Mouse (Mus musculus): ENCODE measurements around the gene 3110082J24Rik. TPM values are rescaled to one million over a fixed set of nuclear protein-coding genes. Genes with fewer than 3 reads are reported as not detected.
"Not testable (repeated sequence)": the region's sequence is repeated elsewhere in the genome, so short reads cannot be mapped to it uniquely, and the experiment has no call there.

The 3110082J24Rik gene
- total RNA-seq, 2 experiments from 2014 or later, result 2.0 TPM

GRCm38 (mm10) chr5:30095731-30096130, 10.2 kb downstream of the 3110082J24Rik start:
- intact Hi-C loops (cut with DNase I), result no loop called here
- no peak for DNase-seq (ENCODE audit: low spot score in 2 of 2)

GRCm38 (mm10) chr5:30094399-30094798, 11.5 kb downstream of the 3110082J24Rik start:
- intact Hi-C loops (cut with DNase I), result no loop called here
- no peak for DNase-seq (ENCODE audit: low spot score in 2 of 2)

- intact Hi-C loops (cut with DNase I), result no loop called here
- no peak for DNase-seq (ENCODE audit: low spot score in 2 of 2)
These were observed 13.2 kb downstream of the 3110082J24Rik start for GRCm38 (mm10) chr5:30092701-30093100.

- DNase-seq (ENCODE audit: low spot score in 2 of 2), result peak; percentile 65 to 72
- intact Hi-C loops (cut with DNase I), result no loop called here
These were observed 32.8 kb downstream of the 3110082J24Rik start, which contains the start of gene Tyms for GRCm38 (mm10) chr5:30072825-30073821. Gene Tyms, minus strand, starts transcription at chr5:30073617.

- intact Hi-C loops (cut with DNase I), result no loop called here
- DNase-seq (ENCODE audit: low spot score in 2 of 2), result no peak
These were observed 33.5 kb downstream of the 3110082J24Rik start for GRCm38 (mm10) chr5:30072377-30072776.

GRCm38 (mm10) chr5:30071677-30072076, 34.2 kb downstream of the 3110082J24Rik start:
- no peak for DNase-seq (ENCODE audit: low spot score in 2 of 2)
- intact Hi-C loops (cut with DNase I), result no loop called here

- DNase-seq (ENCODE audit: low spot score in 2 of 2), result no peak
- intact Hi-C loops (cut with DNase I), result no loop called here
These were observed 38.2 kb downstream of the 3110082J24Rik start for GRCm38 (mm10) chr5:30067726-30068125.

GRCm38 (mm10) chr5:30059607-30060006, 46.3 kb downstream of the 3110082J24Rik start:
- DNase-seq (ENCODE audit: low spot score in 2 of 2); intact Hi-C loops (cut with DNase I): not testable (repeated sequence)

GRCm38 (mm10) chr5:30058216-30058731, 47.6 kb downstream of the 3110082J24Rik start:
- intact Hi-C loops (cut with DNase I), result no loop called here
- no peak for DNase-seq (ENCODE audit: low spot score in 2 of 2)

Other genes starting within 250 kb of the 3110082J24Rik start
- not detected for gene Il6, start 93.0 kb downstream of the 3110082J24Rik start, total RNA-seq (2021)
- 1 to 10 TPM; 3.5 to 5.3 TPM for gene Tyms, start 32.5 kb downstream of the 3110082J24Rik start, total RNA-seq (2021)
- 10 to 100 TPM; 10.1 to 13.1 TPM for gene Garem2, start 925 bp downstream of the 3110082J24Rik start, total RNA-seq (2021)
- gene Hadha, start 49.1 kb upstream of the 3110082J24Rik start, total RNA-seq (2021), result 10 to 100 TPM; 61.0 to 71.5 TPM
- 10 to 100 TPM; 86.9 to 91.2 TPM for gene Hadhb, start 49.2 kb upstream of the 3110082J24Rik start, total RNA-seq (2021)
- not detected for gene Adgrf3, start 99.6 kb upstream of the 3110082J24Rik start, total RNA-seq (2021)
- gene Selenoi, start 126.5 kb upstream of the 3110082J24Rik start, total RNA-seq (2021), result 10 to 100 TPM; 50.4 to 51.4 TPM
- 10 to 100 TPM; 16.3 to 17.6 TPM for gene Drc1, start 175.3 kb upstream of the 3110082J24Rik start, total RNA-seq (2021)